Mouse (Mus musculus) hindlimb bud, embryonic 11.5 days (tissue): Measurements from ENCODE around the gene Arap1.

Source experiments
- DNase-seq: peaks from one replicate; pipeline ENCODE4 v3.0.0-alpha.2; 2012; ENCODE audit warnings: low read depth, low spot score; ENCODE audit errors: extremely low spot score

Gene Arap1

GRCm38 (mm10) chr7:101326006-101326405 lies 21.9 kb upstream of the Arap1 start:
- DNase-seq, result no peak

GRCm38 (mm10) chr7:101327263-101327662 lies 20.6 kb upstream of the Arap1 start:
- DNase-seq, result no peak

DNA sequence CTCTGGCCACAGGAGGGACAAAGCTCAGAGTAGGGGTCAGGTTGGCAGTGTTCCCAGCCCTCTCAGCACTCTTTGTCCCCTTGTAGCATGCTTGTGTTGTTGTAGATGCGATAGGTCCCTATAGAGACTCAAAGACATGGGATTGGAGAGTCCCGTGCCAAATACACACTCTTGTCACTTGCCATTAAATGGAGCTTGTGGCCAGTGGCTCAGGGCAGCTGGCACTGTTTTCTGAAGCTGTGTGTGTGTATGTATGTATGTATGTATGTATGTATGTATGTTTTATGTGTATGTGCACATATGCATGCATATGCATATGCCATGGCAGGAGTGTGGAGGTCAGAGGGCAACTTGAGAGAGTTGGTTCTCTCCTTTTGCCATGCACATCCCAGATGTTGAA lies 20.1 kb upstream of the Arap1 start:
- DNase-seq, result no peak

DNA sequence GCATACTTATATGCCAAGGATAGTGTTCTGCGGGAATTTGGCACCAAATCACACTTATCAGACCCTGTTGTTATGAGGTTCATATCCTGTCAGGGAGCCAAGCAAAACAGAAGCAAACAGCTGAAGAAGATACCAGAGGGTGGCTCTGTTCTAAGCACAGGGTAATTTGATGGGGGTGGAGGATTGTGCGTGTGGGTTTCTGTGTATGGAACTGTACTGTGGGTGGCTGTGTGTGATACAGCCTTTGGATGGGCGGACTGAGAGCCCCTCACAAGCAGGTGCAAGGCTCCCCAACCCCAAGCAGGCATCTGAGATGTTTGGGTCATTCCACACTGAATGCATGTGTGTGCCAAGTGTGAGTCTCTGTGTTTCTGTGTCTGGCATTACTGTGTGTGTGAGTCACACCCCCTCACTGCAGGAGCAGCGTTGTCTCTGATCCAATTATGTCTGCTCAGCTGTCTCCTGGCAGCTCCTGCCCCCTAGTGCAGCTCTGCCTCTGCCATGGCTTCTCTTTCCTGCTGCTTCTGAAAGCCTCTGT lies 19.2 kb upstream of the Arap1 start:
- DNase-seq, result no peak

GRCm38 (mm10) chr7:101329606-101330005 lies 18.3 kb upstream of the Arap1 start:
- no peak for DNase-seq

DNA sequence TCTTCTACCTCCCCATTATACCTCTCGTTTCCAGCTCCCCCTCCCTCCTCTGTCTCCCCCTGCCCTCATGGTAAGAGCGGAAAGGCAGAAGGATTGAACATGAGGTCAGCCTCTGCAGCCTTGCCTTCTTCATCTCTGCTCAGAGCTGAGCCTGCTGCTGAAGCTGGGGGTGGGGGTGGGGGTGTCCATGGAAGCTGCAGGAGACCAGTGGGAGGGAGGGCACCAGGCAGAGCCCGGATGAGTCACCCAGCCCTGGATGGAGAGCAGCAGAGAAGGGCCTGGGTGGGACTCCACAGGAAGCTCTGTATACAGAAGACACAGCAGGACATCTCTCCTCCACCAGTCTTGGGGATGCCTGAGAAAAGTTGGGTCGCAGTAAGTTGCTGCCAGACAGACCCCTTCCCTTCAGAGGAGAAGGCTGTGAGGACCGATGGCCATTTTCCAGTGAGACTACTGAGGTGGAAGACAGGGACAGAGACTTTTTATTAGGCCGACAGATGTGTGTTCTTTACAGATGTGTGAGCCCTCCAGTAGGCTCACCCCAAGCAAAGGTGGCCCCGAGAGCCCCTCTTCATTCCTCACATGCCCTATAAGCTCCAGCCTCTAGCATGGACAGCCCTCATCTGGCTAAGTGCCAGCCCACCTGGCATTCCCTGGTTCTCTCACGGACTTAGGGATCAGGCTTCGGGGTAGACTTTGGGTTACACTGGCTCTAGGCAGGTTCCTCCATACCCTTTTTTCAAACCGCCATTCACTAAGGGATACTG lies 17.6 kb upstream of the Arap1 start:
- DNase-seq, result no peak

GRCm38 (mm10) chr7:101330841-101331173 lies 17.1 kb upstream of the Arap1 start:
- no peak for DNase-seq

- no peak for DNase-seq
Observed at GRCm38 (mm10) chr7:101332045-101332831, 15.6 kb upstream of the Arap1 start.

DNA sequence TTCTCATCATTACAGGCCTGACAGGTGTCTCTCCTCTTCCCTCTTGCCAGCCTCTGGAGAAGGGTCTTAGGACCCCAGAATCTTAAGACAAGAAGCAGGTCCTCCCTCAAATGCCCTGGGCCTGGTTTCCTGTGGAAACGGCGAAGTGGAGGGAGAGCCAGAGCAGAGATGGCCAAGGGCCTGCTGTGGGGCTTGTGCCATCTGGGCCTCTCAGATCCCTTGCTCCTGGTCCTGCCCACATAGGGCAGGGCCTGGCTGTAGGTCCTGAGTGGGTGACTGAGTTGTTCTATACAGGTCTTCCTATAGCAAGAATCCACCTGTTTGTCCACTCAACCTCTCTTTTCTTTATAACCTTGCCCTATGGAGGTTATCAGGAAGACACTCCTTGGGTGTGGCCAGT lies 12.6 kb upstream of the Arap1 start:
- DNase-seq, result no peak

- DNase-seq, result no peak
Observed at GRCm38 (mm10) chr7:101336686-101337085, 11.2 kb upstream of the Arap1 start.

- DNase-seq, result no peak
Observed at GRCm38 (mm10) chr7:101337401-101337800, 10.5 kb upstream of the Arap1 start.

- no peak for DNase-seq
Observed at GRCm38 (mm10) chr7:101341405-101341804, 6.5 kb upstream of the Arap1 start.

- no peak for DNase-seq
Observed at GRCm38 (mm10) chr7:101343135-101343534, 4.7 kb upstream of the Arap1 start.

DNA sequence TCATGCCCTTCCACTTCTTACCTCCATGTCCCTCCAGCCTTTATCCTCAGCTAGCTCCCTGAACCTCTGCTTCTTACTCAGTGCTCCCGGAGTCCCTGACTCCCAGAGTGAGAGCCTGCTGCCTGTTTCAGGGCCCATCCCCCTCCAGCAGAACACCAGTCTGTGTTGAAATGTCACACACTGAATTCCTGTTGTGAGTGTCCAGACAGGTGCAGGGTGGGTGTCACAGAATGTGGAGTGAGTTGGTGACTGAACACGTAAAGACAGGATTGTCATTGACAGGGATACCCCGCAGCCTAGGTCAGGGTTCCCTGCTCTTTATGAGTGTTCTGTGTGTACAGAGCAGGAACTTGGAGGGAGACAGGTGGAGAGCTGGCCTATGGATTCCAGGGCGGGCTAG lies 3.0 kb upstream of the Arap1 start:
- no peak for DNase-seq

DNA sequence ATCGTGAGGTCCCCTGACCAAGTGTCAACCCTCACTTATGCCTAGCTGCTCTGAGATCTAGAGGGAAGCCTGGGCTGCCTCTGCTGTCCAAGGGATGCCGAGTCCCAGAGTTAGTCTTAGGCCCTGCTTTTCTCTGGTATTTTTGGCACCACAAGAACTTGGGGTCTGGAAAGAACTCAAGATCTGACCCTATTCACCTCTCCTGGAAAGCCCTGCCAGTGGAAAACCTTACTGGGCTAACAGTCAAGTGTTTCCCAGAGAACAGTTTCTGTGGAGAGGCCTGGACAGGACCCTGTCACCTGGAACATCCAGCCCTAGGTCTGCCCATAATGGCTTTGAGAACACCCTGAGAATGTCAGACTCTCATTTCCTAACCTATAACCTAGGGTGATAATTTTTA lies 876 bp upstream of the Arap1 start:
- no peak for DNase-seq

DNA sequence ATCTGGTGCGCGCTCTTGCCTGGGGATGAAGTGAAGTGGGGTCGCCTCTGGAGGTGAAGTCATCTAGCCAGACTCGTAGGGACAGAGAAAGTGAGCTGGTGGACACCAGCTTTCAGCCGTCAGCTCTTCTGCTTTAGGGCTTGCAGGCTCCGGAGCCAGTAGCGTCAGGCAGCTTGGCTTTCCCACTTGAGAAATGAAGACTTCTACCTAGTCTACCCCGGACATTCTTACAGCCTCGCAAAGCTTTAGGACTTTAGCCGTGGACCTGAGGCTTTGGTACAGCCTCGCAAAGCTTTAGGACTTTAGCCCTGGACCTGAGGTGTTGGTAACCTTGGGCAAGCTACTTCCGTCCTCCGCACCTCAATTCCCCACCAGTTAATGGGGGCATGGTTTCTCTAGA lies 445 bp downstream of the Arap1 start:
- no peak for DNase-seq

GRCm38 (mm10) chr7:101349861-101350260 lies 2.0 kb downstream of the Arap1 start:
- no peak for DNase-seq

DNA sequence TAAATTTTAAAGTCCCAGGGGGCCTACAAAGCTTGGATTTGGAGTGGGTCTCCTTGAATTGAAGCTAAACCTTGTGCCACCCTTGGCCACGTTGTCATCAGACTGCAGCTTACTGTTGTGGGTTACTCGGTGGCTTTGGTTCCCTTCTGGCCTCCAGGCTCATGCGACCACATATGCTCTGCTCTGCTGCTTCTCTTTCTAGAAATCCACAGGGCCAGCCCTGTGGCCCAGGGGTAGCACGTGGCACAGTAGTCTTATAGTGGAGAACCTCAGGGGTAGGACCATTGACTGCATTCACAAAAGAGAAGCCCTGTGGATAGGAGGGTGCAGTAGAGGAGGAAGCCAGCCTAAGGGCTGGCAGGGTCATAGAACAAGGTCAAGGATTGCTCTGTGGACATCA lies 4.5 kb downstream of the Arap1 start:
- no peak for DNase-seq

GRCm38 (mm10) chr7:101354423-101354822 lies 6.6 kb downstream of the Arap1 start:
- no peak for DNase-seq

DNA sequence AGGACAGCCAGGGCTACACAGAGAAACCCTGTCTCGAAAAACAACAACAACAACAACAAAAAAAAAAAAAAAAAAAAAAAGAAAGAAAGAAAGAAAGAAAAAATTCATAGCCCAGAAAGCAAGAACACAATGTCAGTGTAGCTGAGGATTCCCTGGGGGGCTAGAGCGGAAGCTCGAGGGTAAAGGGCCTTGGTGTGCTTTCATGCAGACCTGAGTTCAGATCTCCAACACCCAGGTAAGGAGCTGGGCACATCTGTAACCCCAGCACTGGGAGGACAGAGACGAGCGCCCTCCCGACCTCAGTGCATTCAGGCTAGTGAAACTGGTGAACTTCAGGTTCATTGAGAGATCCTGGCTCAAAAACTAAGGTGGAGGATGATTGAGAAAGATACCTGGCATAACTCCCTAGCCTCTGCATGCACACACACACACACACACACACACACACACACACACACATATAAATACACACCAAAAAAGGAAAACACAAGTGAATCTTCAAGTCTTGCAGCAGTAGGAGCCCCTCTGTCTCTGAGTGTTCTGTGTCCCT lies 7.8 kb downstream of the Arap1 start:
- DNase-seq, result no peak

- DNase-seq, result no peak
Observed at GRCm38 (mm10) chr7:101356868-101357267, 9.0 kb downstream of the Arap1 start.

DNA sequence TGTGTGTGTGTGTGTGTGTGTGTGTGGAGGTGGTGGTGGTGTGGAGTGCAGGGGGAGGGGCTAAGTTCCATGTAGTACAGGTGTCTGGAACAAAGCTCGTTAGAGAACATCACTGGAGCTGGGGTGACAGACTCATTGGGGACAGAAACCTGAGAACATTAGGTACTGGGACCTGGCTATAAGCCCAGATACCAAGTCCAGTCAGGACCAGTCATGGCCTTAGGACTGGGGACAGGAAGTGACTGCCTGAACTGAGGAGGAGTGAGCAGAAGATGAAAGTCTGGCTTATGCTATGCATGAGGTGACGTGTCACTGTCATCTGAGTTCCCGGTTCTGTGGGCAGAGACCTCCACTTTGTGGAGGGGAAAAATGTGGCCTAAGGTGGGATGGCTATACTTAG lies 12.5 kb downstream of the Arap1 start:
- no peak for DNase-seq
